Mouse (Mus musculus): ENCODE results near the gene Gm10715. TPM values are rescaled to one million over a fixed set of nuclear protein-coding genes. Genes with fewer than 3 reads are reported as not detected.

Gm10715 gene
- not detected in 4 replicates for total RNA-seq (2023)

GRCm38 (mm10) chr9:3036577-3036976 is at the start of gene Gm10715:
Gene Gm10715, plus strand, starts transcription at chr9:3036877.

GRCm38 (mm10) chr9:3000445-3000972 is 36.2 kb upstream of the Gm10715 start, which contains the start of gene Gm10722:
Gene Gm10722, plus strand, starts transcription at chr9:3000922.

GRCm38 (mm10) chr9:3002794-3003396 is 33.8 kb upstream of the Gm10715 start, which contains the start of gene Gm11168:
Gene Gm11168, plus strand, starts transcription at chr9:3003346.

GRCm38 (mm10) chr9:3012733-3013279 is 23.9 kb upstream of the Gm10715 start, which contains the start of gene Gm10721:
Gene Gm10721, plus strand, starts transcription at chr9:3013140.

GRCm38 (mm10) chr9:3015354-3015753 is 21.3 kb upstream of the Gm10715 start, which contains the start of gene Gm10720:
Gene Gm10720, plus strand, starts transcription at chr9:3015654.

GRCm38 (mm10) chr9:3017108-3017507 is 19.6 kb upstream of the Gm10715 start, which contains the start of gene Gm10719:
Gene Gm10719, plus strand, starts transcription at chr9:3017408.

GRCm38 (mm10) chr9:3023312-3023984 is 13.2 kb upstream of the Gm10715 start, which contains the start of gene Gm10718:
Gene Gm10718, plus strand, starts transcription at chr9:3023547.

GRCm38 (mm10) chr9:3024912-3025467 is 11.7 kb upstream of the Gm10715 start, which contains the start of gene Gm10717:
Gene Gm10717, plus strand, starts transcription at chr9:3025417.

GRCm38 (mm10) chr9:3034299-3034698 is 2.4 kb upstream of the Gm10715 start, which contains the start of gene Gm17535:
Gene Gm17535, plus strand, starts transcription at chr9:3034599.

Other genes with a start within 250 kb of the Gm10715 start
- not detected in 4 replicates for gene Gm10722, start 36.0 kb upstream of the Gm10715 start, total RNA-seq (2023)
- not detected in 4 replicates for gene Gm11168, start 33.5 kb upstream of the Gm10715 start, total RNA-seq (2023)
- gene Gm10721, start 23.7 kb upstream of the Gm10715 start, total RNA-seq (2023) = 1.8 TPM in 1 of 4 replicates, not detected in the others
- gene Gm10720, start 21.2 kb upstream of the Gm10715 start, total RNA-seq (2023) = not detected in 4 replicates
- gene Gm10719, start 19.5 kb upstream of the Gm10715 start, total RNA-seq (2023) = 1.9 to 4.8 TPM (median 2.8 TPM) in 4 replicates
- 3.9 to 5.9 TPM (median 4.9 TPM) in 4 replicates for gene Gm10718, start 13.3 kb upstream of the Gm10715 start, total RNA-seq (2023)
- gene Gm10717, start 11.5 kb upstream of the Gm10715 start, total RNA-seq (2023) = 1.4 TPM in 1 of 4 replicates, not detected in the others
- gene Gm17535, start 2.3 kb upstream of the Gm10715 start, total RNA-seq (2023) = not detected in 4 replicates

Measured in B cell, adult 62 days (primary cell).